Mouse (Mus musculus) heart, adult 8-10 months (tissue): ENCODE data around the gene Ptprc. TPM values are rescaled to one million over a fixed set of nuclear protein-coding genes. Genes with fewer than 3 reads are reported as not detected.
A peak's percentile ranks its signal among the peaks of the same experiment; 100 is the strongest.

Experiments
- DNase-seq: peaks from one replicate; pipeline ENCODE4 v3.0.0; 2022; ENCODE audit warnings: low spot score
- total RNA-seq, 4 experiments: library from RNA; stranded (reverse); gene quantifications; 2 replicates each; pipeline ENCODE4 v1.2.4; 2022

Gene Ptprc
- total RNA-seq, 4 experiments from 2014 or later: 3.2 to 8.7 (median 3.7) TPM

GRCm38 (mm10) chr1:138040556-138040955 is 135.0 kb downstream of the Ptprc start:
- DNase-seq: no peak

- peak; percentile 2 for DNase-seq
Observed at GRCm38 (mm10) chr1:138039201-138039600, 136.3 kb downstream of the Ptprc start.

- DNase-seq: no peak
Observed at GRCm38 (mm10) chr1:138037484-138037883, 138.0 kb downstream of the Ptprc start.

- DNase-seq: no peak
Observed at GRCm38 (mm10) chr1:138029649-138030048, 145.9 kb downstream of the Ptprc start.

- no peak for DNase-seq
Observed at GRCm38 (mm10) chr1:138025298-138025697, 150.2 kb downstream of the Ptprc start.

- no peak for DNase-seq
Observed at GRCm38 (mm10) chr1:138023601-138024000, 151.9 kb downstream of the Ptprc start.

- no peak for DNase-seq
Observed at GRCm38 (mm10) chr1:138022918-138023295, 152.6 kb downstream of the Ptprc start.

GRCm38 (mm10) chr1:138021962-138022917 is 153.3 kb downstream of the Ptprc start:
- DNase-seq: no peak

Other genes with a start within 250 kb of the Ptprc start
- gene Atp6v1g3, start 98.0 kb upstream of the Ptprc start, total RNA-seq: not detected